Mouse (Mus musculus) adrenal gland, postnatal 4 days (tissue): ENCODE measurements around the gene Trim9. TPM values are rescaled to one million over a fixed set of nuclear protein-coding genes. Genes with fewer than 3 reads are reported as not detected.

Experiments
- DNase-seq, 2 experiments: peaks; one replicate each; pipeline ENCODE4 v3.0.0; 2021 to 2022; ENCODE audit warnings: low spot score in 2 of 2, mixed read lengths in 2 of 2
- total RNA-seq, 2 experiments: library from RNA; stranded (reverse); gene quantifications; 2 replicates each; pipeline ENCODE4 v1.2.3; 2021

The Trim9 gene
- total RNA-seq, 2 experiments from 2014 or later: 7.2 to 8.1 TPM

DNA sequence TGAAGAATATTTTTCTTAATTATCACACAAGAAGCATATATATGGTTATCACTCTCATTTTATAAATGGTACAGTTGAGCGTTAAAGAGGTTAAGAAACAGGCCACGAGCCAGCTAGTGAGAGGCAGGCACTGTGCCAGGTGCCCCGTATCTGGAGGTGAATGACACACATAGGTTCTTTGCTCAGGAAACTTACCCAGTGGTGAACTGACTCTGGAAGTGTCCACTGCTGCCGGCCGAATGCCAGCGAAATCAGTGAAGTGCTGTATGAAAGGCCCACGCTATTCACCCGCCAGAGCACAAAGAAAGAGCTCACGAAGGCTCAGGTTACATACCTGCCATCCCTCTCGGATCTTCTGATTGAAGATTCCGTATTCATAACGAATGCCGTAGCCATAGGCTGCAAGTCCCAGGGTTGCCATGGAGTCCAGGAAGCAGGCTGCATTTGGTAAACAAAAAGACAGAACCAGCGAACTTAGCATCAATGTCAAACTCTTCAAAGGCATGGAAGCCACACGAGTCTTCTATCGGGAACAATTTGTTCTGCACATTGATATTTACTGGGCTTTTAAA lies 131.1 kb downstream of the Trim9 start:
- no peak for DNase-seq

DNA sequence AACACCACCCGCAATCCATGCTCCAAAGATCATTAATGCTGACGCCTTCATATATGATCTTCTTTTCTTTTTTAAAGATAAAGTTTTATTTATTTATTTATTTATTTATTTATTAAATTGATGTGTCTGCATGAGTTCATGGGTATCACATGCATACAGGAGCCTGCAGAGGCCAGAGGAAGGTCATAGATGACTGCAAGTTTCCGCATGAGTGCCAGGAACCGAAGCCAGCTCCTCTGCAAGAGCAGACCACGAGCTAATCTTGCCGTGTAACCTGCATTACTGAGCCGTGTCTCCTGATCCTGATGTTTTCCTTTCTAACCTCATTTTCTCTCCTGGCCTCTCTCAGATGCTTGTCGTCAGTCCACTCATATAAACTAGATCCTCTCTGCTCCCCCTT lies 133.1 kb downstream of the Trim9 start:
- DNase-seq: no peak

- no peak for DNase-seq
Measured at GRCm38 (mm10) chr12:70213601-70214000, 133.8 kb downstream of the Trim9 start.

DNA sequence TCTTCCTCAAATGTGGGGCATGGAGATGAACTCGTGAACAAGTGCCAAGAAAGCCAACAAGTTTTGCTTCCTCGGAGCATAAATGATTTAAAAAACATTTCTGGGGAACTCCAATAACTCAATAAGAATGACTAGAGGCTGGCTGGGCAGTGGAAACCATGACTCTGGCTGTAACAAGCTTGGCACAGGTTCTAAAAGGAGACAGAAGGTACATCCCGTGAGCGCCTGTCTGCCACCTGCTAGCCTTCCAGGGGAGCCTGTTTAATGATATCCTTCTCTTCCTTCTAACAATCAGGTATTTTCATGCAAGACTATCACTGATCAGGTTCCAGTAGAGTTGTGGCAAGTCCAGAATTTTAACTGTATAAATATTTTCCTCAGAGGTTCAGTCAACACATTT lies 134.9 kb downstream of the Trim9 start:
- no peak for DNase-seq

- no peak for DNase-seq
Measured at GRCm38 (mm10) chr12:70208214-70208613, 139.2 kb downstream of the Trim9 start.

- DNase-seq: no peak
Measured at GRCm38 (mm10) chr12:70204433-70204832, 143.0 kb downstream of the Trim9 start.

DNA sequence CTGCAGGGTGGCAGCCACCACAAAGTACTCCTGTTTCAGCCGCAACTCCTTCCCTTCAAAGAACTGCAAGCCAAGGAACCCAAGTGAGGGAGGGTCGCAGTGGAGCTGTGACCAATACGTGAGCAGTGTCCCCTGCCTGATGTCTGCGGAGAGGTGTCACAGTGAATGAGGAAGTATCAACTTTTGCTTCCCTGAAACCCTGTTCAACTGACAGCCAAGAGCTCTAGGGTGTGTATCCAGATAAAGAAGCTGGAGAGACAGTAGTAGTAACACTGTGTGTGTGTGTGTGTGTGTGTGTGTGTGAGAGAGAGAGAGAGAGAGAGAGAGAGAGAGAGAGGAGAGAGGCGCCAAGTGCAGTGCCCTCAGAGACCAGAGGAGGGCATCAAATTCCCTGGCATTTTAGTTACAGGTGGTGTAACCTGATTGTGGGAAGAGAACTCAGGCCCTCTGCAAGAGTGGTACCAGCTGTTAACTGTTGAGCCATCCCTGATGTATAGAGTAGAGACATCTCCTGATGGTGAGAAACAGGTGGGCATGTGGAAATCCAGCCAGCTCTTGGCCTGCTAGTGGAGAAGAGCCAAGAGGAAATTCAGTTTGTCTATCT lies 145.4 kb downstream of the Trim9 start:
- no peak for DNase-seq

- no peak for DNase-seq
Measured at GRCm38 (mm10) chr12:70196341-70196740, 151.1 kb downstream of the Trim9 start.

GRCm38 (mm10) chr12:70195426-70195825 lies 152.0 kb downstream of the Trim9 start:
- DNase-seq: no peak

Other genes starting within 250 kb of the Trim9 start
- gene Nin, start 233.9 kb downstream of the Trim9 start, total RNA-seq: 10 to 100 TPM; 44.6 to 45.0 TPM
- gene Abhd12b, start 193.5 kb downstream of the Trim9 start, total RNA-seq: not detected
- 10 to 100 TPM; 29.5 to 37.0 TPM for gene Pygl, start 116.1 kb downstream of the Trim9 start, total RNA-seq
- gene Tmx1, start 105.5 kb upstream of the Trim9 start, total RNA-seq: 10 to 100 TPM; 56.7 to 60.1 TPM